Mouse (Mus musculus) fat pad, adult 2 months (tissue): ENCODE measurements around the gene Erbb4.

Source experiments
- DNase-seq: peaks from one replicate; pipeline ENCODE4 v3.0.0-alpha.2; 2011; ENCODE audit warnings: low read depth, low spot score; ENCODE audit errors: extremely low read depth

Gene Erbb4

DNA sequence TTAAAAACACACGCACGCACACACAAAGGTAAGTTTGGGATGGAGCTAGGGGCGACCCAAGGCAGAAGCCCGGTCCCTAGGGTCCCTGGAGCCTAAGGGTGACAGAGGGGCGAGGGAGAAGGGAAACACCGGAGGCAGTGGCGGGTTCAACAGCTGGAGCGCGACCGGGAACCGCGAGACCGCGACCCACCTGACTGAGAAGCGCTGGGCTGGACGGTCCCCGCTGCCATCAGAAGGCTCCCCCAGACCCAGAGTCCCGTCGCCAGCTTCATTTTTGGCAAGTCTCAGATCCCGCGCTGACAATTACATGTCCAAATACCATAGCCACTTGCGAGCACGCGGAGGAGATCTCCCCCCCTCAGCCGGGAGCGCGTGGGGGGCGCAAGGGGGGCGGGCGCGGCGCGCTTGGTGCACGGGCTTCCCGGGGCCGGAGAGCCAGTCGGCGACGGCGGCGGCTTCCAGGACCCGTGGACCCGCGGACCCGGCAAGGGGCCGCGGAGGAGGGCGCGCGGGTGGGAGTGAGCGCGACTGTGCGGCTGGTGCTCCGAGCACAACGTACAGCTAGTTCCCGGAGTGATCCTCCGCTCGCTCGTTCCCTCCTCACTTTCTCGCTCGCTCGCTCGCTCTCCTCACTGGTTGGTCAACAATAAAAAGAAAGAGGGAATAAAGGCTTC is at the start of gene Erbb4:
Erbb4 (minus strand) TSS at position 575 of the 674 bp plus-strand sequence.
- DNase-seq: no peak

DNA sequence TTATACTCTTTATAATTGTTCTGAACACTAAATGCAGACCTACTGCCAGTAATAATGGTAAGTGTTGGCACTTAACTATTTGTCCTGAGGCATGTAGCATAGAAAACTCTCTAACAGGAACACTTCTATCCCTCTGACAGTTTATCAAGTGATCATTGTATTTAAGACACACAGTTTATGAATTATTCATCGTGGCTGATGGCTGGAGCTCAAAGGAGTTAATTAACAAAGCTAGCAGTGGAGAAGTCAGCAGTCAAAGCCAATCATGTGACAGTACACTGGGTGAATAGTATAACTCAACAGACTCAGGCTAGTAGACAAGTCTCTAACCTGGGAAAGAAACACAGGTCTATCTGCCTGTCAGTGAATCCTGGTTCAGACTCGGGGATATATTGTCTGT is 49.5 kb upstream of the Erbb4 start:
- DNase-seq: no peak

DNA sequence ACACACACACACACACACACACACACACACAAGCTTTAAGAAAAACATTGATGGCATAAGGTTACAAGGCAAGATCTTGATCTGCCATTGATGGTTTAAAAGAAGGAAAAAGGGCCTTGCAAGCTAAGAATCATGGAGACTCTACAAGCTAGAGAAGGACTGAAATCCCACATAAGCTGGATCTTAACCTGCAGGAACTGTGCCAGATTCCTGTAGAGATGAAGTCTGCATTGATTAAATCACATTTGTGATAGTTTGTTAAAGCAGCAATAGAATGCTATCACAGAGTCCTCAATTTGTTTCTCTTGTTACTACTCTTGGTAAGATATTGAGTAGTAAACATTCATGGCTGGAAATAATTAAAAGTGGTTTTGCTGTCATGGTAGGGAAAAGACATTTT is 33.5 kb upstream of the Erbb4 start:
- DNase-seq: no peak

DNA sequence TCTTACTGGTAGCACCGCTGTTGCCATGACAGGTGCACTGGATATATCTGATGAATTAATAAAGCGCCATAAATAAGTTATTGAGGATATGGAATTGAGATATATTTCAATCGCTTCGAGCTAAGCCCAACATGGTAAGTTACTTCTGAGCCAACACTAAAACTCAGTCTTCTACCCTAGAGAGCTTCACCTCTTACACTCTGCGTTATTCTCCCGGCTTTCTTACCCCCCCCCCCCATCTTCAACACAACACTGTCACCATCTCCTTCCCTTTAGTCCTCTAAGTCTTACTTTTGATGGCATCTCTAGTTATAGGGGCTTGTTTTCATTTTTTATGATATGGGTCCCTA is 31.6 kb upstream of the Erbb4 start:
- no peak for DNase-seq

DNA sequence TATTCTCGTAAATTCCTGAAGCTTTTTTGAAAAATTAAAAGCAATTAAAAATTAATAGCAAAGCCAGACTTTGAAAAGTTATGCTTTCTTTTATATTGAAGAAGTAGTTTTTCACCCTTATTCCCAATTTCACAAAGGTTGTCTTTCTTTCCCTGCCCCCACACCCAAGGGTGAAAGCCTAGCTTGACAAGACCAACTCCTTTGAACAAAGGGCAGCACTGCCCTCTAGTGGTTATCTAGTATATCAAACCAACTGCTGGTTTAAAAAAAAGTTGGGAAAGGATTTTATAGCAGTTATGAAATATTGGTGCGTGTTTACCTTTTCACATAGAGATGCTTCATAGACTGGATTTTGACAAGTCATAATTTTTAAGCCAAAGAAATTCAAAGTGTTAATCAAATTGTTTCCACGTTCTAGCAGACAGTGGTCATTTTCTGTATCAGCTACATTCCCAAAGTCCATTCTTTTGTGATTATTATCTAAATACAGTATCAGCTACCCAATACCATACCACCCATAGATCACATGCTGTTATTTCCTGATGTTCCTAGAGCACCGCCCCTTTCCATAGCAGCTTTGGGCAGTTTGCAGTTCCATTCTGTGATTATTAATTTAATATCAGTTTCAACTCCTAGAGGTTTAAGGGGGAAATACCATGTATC is 31.1 kb upstream of the Erbb4 start:
- no peak for DNase-seq

DNA sequence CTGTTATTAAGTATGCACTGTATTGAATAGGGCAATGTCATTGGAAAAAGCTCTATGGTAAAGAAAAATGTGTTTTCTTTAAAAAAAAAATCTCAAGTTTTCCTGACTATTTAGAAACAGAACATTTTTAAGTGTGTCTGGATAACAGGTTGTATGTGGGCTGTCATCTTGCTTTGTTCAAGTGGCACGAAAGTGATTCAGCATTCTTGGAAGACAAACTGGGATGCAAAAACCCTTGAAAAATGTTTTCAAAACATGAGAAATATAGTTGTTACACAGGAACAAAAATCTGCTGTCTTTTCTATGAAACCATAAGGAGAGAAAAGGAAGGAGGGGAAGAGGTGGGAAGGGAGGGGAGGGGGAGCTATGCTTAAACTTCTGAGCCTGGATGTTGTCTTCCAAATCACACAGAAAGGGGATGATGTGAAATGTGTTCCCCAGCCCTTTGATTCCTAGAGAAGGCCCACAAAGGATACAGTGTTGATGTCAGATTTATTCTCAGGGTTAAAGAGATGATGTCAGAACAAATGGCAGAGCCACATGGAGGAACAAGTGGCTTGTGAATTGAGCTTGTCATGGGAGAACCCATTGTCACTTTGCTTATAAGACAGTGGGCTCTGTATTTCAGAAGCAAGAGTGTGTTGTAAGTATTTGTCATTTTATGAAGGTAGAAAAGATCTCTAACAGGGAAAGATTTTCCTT is 16.4 kb upstream of the Erbb4 start:
- DNase-seq: no peak

DNA sequence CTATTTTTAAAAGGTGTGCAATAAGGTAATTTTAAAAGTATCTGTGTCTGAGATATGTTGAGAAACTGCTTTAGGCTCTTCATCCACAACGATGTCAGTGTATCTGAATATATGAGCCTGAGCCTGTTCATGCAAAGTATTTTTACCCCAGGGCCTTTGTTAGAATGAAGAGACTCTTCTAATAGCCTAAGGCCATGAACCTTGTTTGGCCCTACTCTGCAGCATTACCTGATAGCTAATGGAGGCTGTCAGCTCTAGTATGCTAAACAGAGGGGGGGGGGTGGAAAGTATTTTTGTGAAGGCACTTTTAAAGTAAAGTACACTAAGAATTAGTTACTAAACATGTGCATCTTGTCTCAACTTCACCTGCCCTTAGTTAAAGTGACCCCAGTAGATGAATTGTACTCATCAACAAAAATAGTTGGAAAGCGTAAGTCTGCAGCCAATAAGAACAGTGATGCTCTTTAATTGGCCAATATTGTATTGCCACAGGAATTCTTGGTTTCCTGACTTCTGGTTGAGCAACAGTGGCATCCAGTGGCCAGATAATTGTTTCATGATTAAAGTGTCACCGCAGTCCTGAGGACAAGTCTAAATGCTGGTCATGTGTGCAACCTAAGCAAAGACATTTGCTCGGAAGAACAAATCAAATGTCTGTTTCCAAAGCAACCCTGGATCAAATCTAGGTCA is 10.5 kb upstream of the Erbb4 start:
- DNase-seq: no peak

DNA sequence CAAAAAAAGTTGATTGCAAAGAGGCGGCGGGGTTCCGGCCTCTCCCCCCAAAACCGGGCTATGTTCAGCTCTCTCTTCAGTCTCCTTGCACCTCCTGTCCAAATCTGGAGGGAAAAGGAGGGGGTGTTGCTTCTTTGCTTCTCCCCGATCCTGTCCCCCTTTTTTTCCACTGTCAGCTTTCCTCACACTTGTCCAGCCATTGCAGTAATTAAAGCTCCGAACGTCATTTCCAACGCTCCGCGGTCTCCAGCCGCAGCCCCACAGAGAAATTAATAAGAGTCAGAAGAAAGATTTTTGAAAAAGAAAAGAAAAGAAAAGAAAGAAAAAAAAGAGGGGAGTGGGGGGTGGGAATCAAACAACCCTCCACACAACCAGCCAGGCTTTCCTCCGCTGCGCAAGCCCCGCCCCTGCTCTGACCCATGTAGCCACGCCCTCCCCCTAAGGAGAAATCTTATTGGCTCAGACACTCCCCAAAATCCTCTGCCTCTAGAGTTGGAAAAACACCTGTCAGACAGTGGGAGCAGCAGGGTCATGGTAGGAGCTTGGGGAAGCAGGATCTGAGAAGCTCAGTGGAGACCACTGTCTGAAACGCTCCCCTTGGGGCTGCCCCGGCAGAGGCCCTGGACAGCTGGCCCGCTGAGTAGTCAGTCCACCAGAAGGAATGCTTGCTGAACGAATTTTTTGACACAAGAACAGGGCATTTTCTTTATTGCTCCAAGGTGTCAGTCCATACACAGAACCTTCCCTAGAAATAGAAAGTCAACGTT is 483 bp upstream of the Erbb4 start:
- DNase-seq: no peak

DNA sequence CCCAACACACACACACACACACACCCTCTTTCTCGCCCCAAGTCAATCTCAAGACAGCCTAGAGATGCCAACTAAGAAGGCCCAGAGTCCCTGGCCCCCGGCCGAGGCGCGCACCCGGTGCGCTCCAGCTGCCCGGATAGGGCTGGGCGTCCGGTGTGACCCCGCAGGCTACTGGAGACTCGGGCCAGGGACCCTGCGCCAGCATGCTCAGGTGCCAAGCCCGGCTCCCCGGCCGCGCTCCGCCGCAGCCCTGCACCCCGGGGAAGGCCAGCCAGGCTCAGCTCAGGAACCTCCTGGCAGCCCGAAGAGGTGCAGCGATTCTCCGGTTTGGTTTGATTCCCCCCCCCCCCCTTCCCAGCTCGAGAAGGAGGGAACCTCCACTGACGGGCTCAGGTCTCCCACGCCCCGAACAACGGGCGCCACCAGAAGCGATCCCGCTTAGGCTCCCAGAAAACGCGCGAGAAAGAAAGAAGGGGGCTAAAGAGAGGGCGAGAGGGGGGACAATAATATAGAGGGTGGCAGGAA is 860 bp downstream of the Erbb4 start:
- no peak for DNase-seq

DNA sequence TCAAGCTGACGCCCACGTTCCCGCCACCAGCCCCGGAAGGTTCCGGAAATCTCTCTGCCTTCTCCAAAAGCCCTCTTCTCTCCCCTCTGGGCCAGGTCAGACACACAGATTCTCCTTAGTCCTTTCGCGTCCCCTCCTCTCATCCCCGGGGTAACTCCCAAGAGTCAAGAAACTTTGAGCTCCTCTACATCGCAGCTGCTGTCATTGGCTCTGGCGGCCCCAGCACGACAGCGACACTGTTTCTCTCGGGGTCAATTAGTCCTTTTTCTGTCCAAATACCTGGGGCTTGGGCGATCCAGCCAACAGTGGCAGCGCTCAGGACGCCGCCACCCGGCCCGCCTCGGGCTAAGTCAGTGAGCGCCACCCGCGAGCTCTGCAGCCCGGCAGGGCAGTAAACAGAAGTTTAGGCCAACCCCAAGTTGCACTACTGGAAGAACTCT is 1.5 kb downstream of the Erbb4 start:
- DNase-seq: no peak

DNA sequence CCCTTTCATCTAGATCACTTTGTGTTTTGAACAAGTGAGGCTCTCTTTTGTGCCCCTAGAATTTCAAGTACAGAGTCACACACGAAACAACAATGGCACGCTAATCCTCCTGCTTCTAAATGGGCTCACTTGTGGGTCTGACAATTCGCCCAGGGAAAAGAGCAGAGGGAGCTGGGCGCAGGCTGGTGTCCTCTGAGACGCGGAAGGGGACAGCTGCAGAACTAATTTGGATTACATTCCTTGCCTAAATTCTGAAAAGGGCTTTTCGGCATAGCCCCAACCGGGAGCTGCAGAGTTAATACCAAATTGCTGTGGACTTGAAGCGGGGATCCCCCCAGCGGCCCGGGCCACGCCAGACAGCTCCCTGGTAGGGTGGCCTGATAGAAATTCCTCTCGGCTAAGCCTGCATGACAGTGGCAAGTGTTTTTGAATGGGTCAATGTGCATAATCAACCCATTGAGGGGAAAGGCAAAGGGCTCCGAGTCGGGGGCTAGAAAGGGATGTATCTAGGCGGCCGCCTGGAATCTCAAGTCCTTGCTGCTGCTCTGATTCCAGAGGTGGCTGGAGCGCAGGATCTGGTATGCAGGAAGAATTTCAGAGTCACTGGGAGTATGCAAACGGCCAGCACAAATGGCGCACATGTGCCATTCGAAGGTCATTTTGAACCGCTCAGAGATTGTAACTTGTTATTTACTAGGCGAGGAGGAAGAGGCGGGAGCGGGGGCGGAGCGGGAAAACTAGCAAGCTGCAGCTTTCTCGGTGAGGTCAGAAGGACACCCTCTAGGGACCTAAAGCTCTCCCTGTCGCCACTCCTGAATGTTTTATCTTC is 2.2 kb downstream of the Erbb4 start:
- no peak for DNase-seq

DNA sequence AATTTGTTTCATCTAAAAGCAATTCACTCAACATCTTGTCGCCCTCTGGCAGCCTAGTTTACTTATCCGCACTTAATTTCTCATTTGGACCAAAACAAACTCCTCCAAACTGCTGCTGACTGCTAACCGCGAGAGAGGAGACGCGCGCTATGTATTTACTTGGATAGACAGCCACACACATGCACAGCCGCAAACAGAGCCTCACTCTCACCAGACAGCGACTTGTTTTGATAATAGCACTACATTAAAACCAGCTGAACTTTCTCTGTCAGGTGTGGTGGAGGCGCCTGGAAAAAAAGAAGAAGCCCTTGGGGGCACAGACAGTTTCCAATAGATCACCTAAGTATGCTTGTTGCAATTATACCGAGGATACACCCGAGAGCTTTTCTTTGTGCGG is 2.8 kb downstream of the Erbb4 start:
- no peak for DNase-seq

DNA sequence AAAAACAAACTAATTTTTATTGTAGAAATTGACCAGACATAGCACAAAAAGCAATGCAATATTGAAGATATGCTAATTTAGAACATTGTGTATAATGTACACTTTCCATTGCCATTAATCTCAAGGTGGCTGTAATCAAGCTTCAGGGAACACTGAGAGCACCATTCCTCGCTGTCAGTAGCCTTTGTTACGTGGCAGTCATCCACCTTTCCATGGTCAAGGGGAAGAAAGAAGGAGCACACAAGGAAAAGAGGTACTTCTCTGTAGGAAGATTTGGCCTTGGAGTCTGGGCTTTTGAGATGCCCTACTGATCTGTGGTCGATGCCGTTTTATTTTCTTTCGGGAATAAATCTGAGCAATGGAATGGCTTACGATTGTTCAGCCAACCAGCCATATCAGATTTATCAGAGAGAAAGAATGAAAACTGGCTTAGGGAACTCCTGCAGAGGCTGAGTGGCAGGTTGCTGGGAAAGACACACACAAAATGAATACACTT is 4.6 kb downstream of the Erbb4 start:
- no peak for DNase-seq

DNA sequence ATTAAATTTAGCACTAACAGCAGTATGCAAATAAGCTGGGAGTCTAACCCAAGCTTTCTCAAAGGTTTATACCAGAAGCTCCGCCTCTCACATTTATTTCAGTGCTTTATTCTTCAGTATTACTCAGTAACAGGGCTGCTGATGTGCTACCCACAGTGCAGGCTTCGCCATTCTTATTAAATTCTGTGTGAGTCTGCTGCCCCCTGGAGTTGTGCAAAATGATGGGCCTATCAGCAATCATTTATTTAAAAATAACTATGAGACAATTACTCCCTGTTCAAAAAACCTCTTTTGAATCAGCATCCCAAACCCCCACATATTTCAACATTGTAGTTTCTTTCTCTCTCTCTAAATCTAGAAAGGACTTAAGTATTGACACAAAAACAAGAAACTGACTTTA is 6.2 kb downstream of the Erbb4 start:
- DNase-seq: no peak

DNA sequence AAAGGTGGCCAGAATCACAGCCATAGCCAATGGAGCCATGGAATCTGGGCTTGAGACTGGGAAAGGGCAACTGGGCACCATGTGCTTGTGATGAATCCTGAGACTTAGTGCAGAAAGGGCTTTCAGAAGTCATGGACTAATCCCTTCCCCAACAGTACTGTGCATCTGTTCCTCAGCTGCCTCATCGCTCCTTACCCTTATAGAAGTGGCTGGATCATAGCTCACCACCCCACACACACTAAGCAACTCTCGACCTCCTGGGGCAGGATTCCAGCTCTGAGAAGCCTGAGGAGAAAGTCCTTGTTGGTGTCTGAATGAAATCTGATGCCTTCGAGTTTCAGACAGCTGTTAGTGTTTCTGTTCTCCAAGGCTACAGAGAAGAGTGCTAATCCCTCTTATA is 14.8 kb downstream of the Erbb4 start:
- no peak for DNase-seq

DNA sequence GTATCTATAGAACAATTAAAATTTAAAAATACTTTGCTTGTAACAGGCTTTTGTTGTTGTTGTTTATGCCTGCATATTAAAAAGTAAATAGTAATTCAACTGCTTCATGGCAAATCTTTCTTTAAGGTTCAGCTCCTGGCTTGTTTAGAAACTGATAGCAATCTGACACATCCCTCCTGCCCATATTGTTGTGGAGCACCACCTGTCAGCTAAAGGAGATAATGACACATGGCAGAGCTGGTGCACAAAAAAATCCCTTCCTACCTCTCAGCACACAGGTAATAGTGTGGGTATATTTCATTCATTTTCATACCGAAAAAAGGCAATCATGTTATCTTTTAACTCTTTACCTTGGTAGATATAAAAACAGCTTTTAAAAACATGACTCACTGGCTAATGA is 18.5 kb downstream of the Erbb4 start:
- no peak for DNase-seq

DNA sequence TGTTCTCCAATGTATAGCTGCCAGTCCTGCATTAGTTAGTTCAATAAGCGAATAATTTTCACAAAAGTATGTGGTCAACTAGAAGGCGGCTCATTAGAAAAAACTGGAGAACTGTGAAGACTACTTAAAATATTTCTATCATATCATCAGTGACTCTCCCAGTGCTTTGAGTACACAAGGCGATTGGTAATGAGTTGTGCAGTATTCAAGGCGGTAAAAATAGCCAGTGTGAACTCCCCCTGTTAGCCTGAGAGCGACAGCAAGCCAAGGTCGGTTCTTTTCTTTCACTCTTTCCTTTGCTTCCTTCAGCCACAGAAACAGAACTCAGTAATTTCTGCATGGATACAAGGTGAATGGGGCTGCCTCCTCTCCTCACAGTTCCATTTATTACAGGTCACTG is 22.1 kb downstream of the Erbb4 start:
- no peak for DNase-seq

DNA sequence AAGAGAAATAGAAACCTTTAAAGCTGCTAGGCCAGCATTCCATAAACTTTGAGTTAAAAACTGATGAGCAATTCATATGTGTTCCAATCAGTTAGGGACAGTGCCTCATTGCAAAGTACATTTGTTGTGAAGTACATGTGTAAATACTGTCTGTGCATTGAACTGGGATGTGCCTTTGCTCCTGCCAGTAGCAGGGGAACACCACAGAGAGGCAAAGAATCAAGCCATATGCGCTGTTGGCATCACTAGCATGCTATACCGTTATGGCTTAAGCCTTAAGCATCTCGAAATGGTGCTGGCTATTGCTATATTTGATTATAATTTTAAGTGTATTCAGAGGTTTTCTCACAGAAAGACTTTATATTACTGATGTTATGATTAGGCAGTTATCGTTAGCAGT is 58.9 kb downstream of the Erbb4 start:
- DNase-seq: no peak

DNA sequence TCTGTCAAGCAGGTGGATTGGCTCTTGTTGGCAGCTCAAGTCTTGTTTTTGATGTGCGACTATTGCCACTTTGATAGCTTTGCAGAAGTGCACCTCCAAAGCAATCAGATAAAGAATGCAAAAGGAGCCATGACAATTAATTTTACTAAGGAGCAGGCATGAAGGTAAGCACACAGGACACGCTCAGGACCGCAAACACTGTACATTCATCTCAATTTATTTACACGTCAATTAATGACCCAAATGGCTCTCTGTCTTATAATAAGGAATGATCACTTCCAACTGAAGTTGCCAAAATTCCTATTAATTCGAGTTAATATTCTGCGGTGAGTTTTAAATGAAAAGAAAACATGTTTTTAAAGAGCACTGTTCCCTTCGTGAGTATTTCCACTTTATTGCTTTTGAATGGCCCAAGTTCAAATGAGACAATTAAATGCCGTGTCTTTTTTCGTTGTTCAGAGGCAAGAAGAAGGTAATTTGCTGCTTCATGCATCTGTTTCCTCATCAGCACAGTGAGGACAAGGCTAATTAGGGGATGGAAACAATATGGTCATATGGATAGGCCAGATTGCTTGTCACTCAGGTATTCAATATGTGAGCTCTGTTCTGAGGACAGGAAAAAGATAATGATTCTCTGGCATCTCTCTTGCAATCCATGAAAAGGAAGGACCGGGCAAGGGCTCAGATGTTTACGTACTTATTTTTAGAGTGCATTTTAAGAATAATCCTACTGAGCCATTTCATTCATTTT is 61.5 kb downstream of the Erbb4 start:
- no peak for DNase-seq
